Mouse (Mus musculus) spleen, adult 2 months (tissue): ENCODE results near the gene Asrgl1.

Source experiments
- CTCF ChIP-seq: fragments of 200-500 bp; IDR thresholded peaks from 2 replicates; pipeline ENCODE4 v1.5.1; 2011; ENCODE audit warnings: mild to moderate bottlenecking, inconsistent platforms; ENCODE audit not compliant: insufficient read depth, insufficient read length, insufficient replicate concordance; ENCODE audit errors: extremely low read depth
- POLR2A ChIP-seq: fragments of 200-500 bp; IDR thresholded peaks from 2 replicates; pipeline ENCODE4 v1.6.1; 2011; ENCODE audit warnings: low read depth, low read length, inconsistent platforms

GRCm38 (mm10) chr19:9090191-9090590 is 45.2 kb downstream of the Asrgl1 start:
- no peak for TF ChIP-seq CTCF
- no peak for TF ChIP-seq POLR2A
